Mouse (Mus musculus) spleen, adult 2 months (tissue): ENCODE results near the gene Uhrf2.

Experiments used
- CTCF ChIP-seq: fragments of 200-500 bp; IDR thresholded peaks from 2 replicates; pipeline ENCODE4 v1.5.1; 2011; ENCODE audit warnings: mild to moderate bottlenecking, inconsistent platforms; ENCODE audit not compliant: insufficient read depth, insufficient read length, insufficient replicate concordance; ENCODE audit errors: extremely low read depth
- POLR2A ChIP-seq: fragments of 200-500 bp; IDR thresholded peaks from 2 replicates; pipeline ENCODE4 v1.6.1; 2011; ENCODE audit warnings: low read depth, low read length, inconsistent platforms

GRCm38 (mm10) chr19:30050584-30050983 lies 20.3 kb downstream of the Uhrf2 start:
- TF ChIP-seq CTCF (no peak), POLR2A (no peak)
